In genomic region chr5:149417381-149417780, GRCm38 (mm10) we compare ENCODE assay signal across 14 mouse cellular contexts. TPM values are rescaled to one million over a fixed set of nuclear protein-coding genes. Genes with fewer than 3 reads are reported as not detected.
A peak's percentile ranks its signal among the peaks of the same experiment; 100 is the strongest.
DNase-seq lines count a peak whose midpoint lies in the region; ATAC-seq and TF ChIP-seq lines count a peak whose summit lies in the region.
"Had no signal": no experiment of that assay in that cellular context is flagged by ENCODE, and none has a peak within 500 bp of the region (broad histone marks: within the 10 kb centered on the region; RNA-seq: fewer than 3 reads in every experiment).

No protein-coding gene starts in this region.

- H3K27ac ChIP-seq in left cerebral cortex, adult 2 months, result no peak overlapping the region
- H3K27ac ChIP-seq in small intestine, adult 2 months (ENCODE audit: insufficient read depth, low read depth, low read length), result no peak overlapping the region
- no peak overlapping the region for H3K27ac ChIP-seq in heart, embryonic 12.5 days (ENCODE audit: poor library complexity, severe bottlenecking)
- H3K27ac ChIP-seq: limb, embryonic 12.5 days; neural tube, embryonic 15.5 days had no signal

- WGBS in small intestine, adult 2 months, result 95% methylated on average over 4 of the region's 4 CpGs
- WGBS in heart, embryonic 12.5 days, result 91% methylated on average over 4 of the region's 4 CpGs

- H3K9me3 ChIP-seq in E14TG2a.4 (ENCODE audit: low read length), result no peaks in the 10 kb centered on the region
- no peaks in the 10 kb centered on the region for H3K9me3 ChIP-seq in heart, embryonic 12.5 days (replicated peaks)
- H3K9me3 ChIP-seq: limb, embryonic 12.5 days; neural tube, embryonic 15.5 days had no signal

- intact Hi-C loops in left cerebral cortex, adult 2 months (cut with DNase I), result no loop called here

- no peak for ATAC-seq in heart, embryonic 12.5 days (ENCODE audit: insufficient number of reproducible peaks, low FRiP score)

- no peak for TF ChIP-seq POLR2A in small intestine, adult 2 months (IDR thresholded peaks at IDR 0.05; ENCODE audit: low read depth, low read length)

- H3K4me2 ChIP-seq in heart, embryonic 12.5 days, result no peak overlapping the region
- H3K4me2 ChIP-seq: limb, embryonic 12.5 days; neural tube, embryonic 15.5 days had no signal

- H3K36me3 ChIP-seq in E14TG2a.4 (ENCODE audit: insufficient read depth, low read length), result no peaks in the 10 kb centered on the region
- H3K36me3 ChIP-seq in small intestine, adult 2 months (ENCODE audit: control insufficient read depth, insufficient read depth, low read length), result no peaks in the 10 kb centered on the region
- no peaks in the 10 kb centered on the region for H3K36me3 ChIP-seq in heart, embryonic 12.5 days
- H3K36me3 ChIP-seq: limb, embryonic 12.5 days; neural tube, embryonic 15.5 days had no signal

- peak; percentile 57 for TF ChIP-seq CTCF in left cerebral cortex, adult 2 months (IDR thresholded peaks at IDR 0.05)
- TF ChIP-seq CTCF in E14TG2a.4 (conservative IDR thresholded peaks at IDR 0.05; ENCODE audit: low read length), result peak; percentile 89
- TF ChIP-seq CTCF in small intestine, adult 2 months (IDR thresholded peaks at IDR 0.05; ENCODE audit: extremely low read depth, insufficient read length, insufficient replicate concordance, low read depth, low read length), result peak; percentile 45; the same call in 1 of the 2 replicates

- H3K27me3 ChIP-seq in E14TG2a.4 (ENCODE audit: insufficient read depth, low read length), result peaks cover 29% of the 10 kb centered on the region
- no peaks in the 10 kb centered on the region for H3K27me3 ChIP-seq in small intestine, adult 2 months (ENCODE audit: control insufficient read depth, insufficient read depth, low read length)
- H3K27me3 ChIP-seq in heart, embryonic 12.5 days (replicated peaks), result peaks cover 13% of the 10 kb centered on the region
- H3K27me3 ChIP-seq: neural tube, embryonic 15.5 days had no signal

- H3K4me1 ChIP-seq in E14TG2a.4 (replicated peaks; ENCODE audit: low read depth, low read length), result peaks cover 1% of the 10 kb centered on the region
- H3K4me1 ChIP-seq in small intestine, adult 2 months (ENCODE audit: control insufficient read depth, insufficient read depth, insufficient read length, low read length), result no peaks in the 10 kb centered on the region
- H3K4me1 ChIP-seq in heart, embryonic 12.5 days (replicated peaks), result peaks cover 7% of the 10 kb centered on the region
- H3K4me1 ChIP-seq: limb, embryonic 12.5 days had no signal

- H3K9ac ChIP-seq in heart, embryonic 12.5 days, result no peak overlapping the region
- H3K9ac ChIP-seq: limb, embryonic 12.5 days; neural tube, embryonic 15.5 days had no signal

- DNase-seq in left cerebral cortex, adult 2 months (ENCODE audit: extremely low spot score in 1 of 2, low spot score in 2 of 2), result no peak
- DNase-seq in left cerebral cortex, adult 9 months (ENCODE audit: low spot score in 2 of 2), result no peak
- DNase-seq in NIH3T3 (ENCODE audit: low read depth), result peak; percentile 55
- no peak for DNase-seq in kidney, postnatal 36 days
- DNase-seq: adrenal gland, adult 2 months; cerebellum, adult 11-12 months; gastrocnemius, postnatal 36 days; heart, postnatal 36 days; kidney, postnatal 4 days had no signal

- H3K4me3 ChIP-seq in left cerebral cortex, adult 2 months, result no peak overlapping the region
- no peak overlapping the region for H3K4me3 ChIP-seq in E14TG2a.4 (replicated peaks; ENCODE audit: low read length)
- no peak overlapping the region for H3K4me3 ChIP-seq in small intestine, adult 2 months (ENCODE audit: low read depth, low read length)
- no peak overlapping the region for H3K4me3 ChIP-seq in heart, embryonic 12.5 days
- H3K4me3 ChIP-seq: limb, embryonic 12.5 days; neural tube, embryonic 15.5 days had no signal

RNA-seq across cellular contexts. Expression of gene Medag, which starts 5.8 kb away (rescaled TPM):
- total RNA-seq in left cerebral cortex, adult 2 months (2021), result 10 to 100 TPM; 17.1 to 19.1 TPM
- 0.76 and 2.5 TPM in 2 replicates for polyA plus RNA-seq in small intestine, adult 2 months (2012; rRNA removed)
- polyA plus RNA-seq in heart, embryonic 12.5 days (2016; fragmentation: Nextera tagmentation; extraction: Ambion mirVana), result 1.2 and 1.4 TPM in 2 replicates

RNA-seq across cellular contexts. Expression of gene Tex26, which starts 22.1 kb away (rescaled TPM):
- total RNA-seq in left cerebral cortex, adult 2 months (2021), result under 1 TPM in 1 of 2 experiments, not detected in 1; 0.77 TPM
- not detected in 2 replicates for polyA plus RNA-seq in small intestine, adult 2 months (2012; rRNA removed)
- polyA plus RNA-seq in heart, embryonic 12.5 days (2016; fragmentation: Nextera tagmentation; extraction: Ambion mirVana), result 0.56 and 0.77 TPM in 2 replicates
- total RNA-seq: gastrocnemius, postnatal 36 days; heart, postnatal 36 days had no signal
- polyA plus RNA-seq: adrenal gland, adult 2 months had no signal
